Mouse (Mus musculus) heart, postnatal 0 days (tissue): ENCODE data around the gene Ptgis.

ENCODE experiments used
- CTCF ChIP-seq: IDR thresholded peaks from 2 replicates; pipeline ENCODE4 v1.5.1; 2016; ENCODE audit warnings: antibody characterized with exemption, control low read depth, low read depth
- EP300 ChIP-seq: IDR thresholded peaks from 2 replicates; pipeline ENCODE4 v1.6.1; 2016; ENCODE audit warnings: antibody characterized with exemption, low read depth

DNA sequence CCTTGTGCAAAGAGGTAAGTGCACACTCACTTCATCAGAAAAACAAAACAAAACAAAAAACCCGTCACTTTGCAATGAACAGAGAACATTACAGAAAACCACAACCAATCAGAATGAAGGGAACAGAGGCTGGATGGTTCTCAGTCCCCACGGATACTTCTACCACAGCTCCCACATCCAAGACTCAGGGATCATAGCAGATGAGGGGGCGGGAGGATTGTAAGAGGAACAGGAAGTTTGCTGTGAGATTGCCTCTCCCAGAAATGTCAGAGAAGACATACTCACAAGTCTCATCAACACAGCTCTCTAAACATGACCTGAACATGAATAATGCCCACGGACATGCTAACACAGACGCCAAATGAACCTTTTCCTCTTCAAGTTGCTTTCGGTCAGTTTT is 91.4 kb downstream of the Ptgis start:
- TF ChIP-seq CTCF, result no peak
- TF ChIP-seq EP300, result no peak
